In genomic region chr6:49073304-49074116, GRCm38 (mm10) we compare ENCODE assay signal across 8 mouse cellular contexts. TPM values are rescaled to one million over a fixed set of nuclear protein-coding genes. Genes with fewer than 3 reads are reported as not detected.
A peak's percentile ranks its signal among the peaks of the same experiment; 100 is the strongest.
DNase-seq lines count a peak whose midpoint lies in the region; ATAC-seq lines count a peak whose summit lies in the region.

Gene Malsu1 (plus strand): TSS chr6:49073795.

- peak within 1 kb of the TSS; percentile 89 for H3K9ac ChIP-seq in hindbrain, embryonic 12.5 days

- H3K27ac ChIP-seq in hindbrain, embryonic 12.5 days: peak within 1 kb of the TSS; percentile 81

- DNase-seq in NIH3T3 (ENCODE audit: low read depth): peak; percentile 97
- DNase-seq in cerebellum, postnatal 10 days: peak; percentile 97 to 98
- peak; percentile 88 to 93 for DNase-seq in frontal cortex, postnatal 10 days (ENCODE audit: low spot score in 2 of 2)
- DNase-seq in layer of hippocampus, postnatal 14 days (ENCODE audit: low spot score in 2 of 2): peak; percentile 91 to 97
- DNase-seq in lung, postnatal 14 days: peak; percentile 97
- DNase-seq in retina, adult 2 months (ENCODE audit: low read depth, low spot score): peak; percentile 89
- peak; percentile 93 for DNase-seq in thymus, postnatal 36 days

- WGBS in hindbrain, embryonic 12.5 days: under 1% methylated on average over 49 of the region's 49 CpGs

- peak within 1 kb of the TSS; percentile 88 for H3K4me2 ChIP-seq in hindbrain, embryonic 12.5 days (replicated peaks)

- ATAC-seq in hindbrain, embryonic 12.5 days (ENCODE audit: low FRiP score): peak; percentile 98

- H3K27me3 ChIP-seq in hindbrain, embryonic 12.5 days: no peaks in the 10 kb centered on the region

- no peaks in the 10 kb centered on the region for H3K36me3 ChIP-seq in hindbrain, embryonic 12.5 days

- H3K9me3 ChIP-seq in hindbrain, embryonic 12.5 days (replicated peaks): no peaks in the 10 kb centered on the region

- H3K4me1 ChIP-seq in hindbrain, embryonic 12.5 days: peaks cover 16% of the 10 kb centered on the region

- H3K4me3 ChIP-seq in hindbrain, embryonic 12.5 days: peak within 1 kb of the TSS; percentile 92

RNA-seq across cellular contexts. Expression of gene Malsu1, which starts in this region (rescaled TPM):
- 63.6 and 67.7 TPM in 2 replicates for polyA plus RNA-seq in hindbrain, embryonic 12.5 days (2016; fragmentation: Nextera tagmentation; extraction: Ambion mirVana)
- 10 to 100 TPM; 25.7 to 31.4 TPM for total RNA-seq in layer of hippocampus, postnatal 14 days (2021)

Comparison
In these comparisons a context has a peak if more than half of its experiments do, and no peak if none do; other contexts are left out.
1. Peak in every context shown above with its lines: DNase-seq, ATAC-seq, H3K4me3 ChIP-seq and H3K27ac ChIP-seq.